Mouse (Mus musculus) heart, embryonic 15.5 days (tissue): ENCODE results near the gene Chd2. TPM values are rescaled to one million over a fixed set of nuclear protein-coding genes. Genes with fewer than 3 reads are reported as not detected.

Source experiments
- ATAC-seq: fragments of 200-750 bp; cut with Nextera tagmentation; replicated peaks from 2 replicates; pipeline ENCODE4 v1.8.0; 2017; ENCODE audit warnings: low read depth, moderate TSS enrichment; ENCODE audit not compliant: insufficient number of reproducible peaks, insufficient read depth, low FRiP score
- H3K27ac ChIP-seq: fragments of 300-500 bp; sonication (generic); 2 replicates; pipeline ENCODE4 v1.5.1; 2015; ENCODE audit warnings: mild to moderate bottlenecking, inconsistent platforms
- H3K27me3 ChIP-seq: fragments of 300-500 bp; sonication (generic); 2 replicates; pipeline ENCODE4 v1.6.1; 2015; ENCODE audit warnings: inconsistent platforms
- H3K36me3 ChIP-seq: fragments of 300-500 bp; sonication (generic); 2 replicates; pipeline ENCODE4 v1.6.1; 2015; ENCODE audit warnings: mild to moderate bottlenecking, inconsistent platforms
- H3K4me1 ChIP-seq: fragments of 300-500 bp; sonication (generic); replicated peaks from 2 replicates; pipeline ENCODE4 v1.6.1; 2015; ENCODE audit warnings: inconsistent platforms
- H3K4me2 ChIP-seq: fragments of 300-500 bp; sonication (generic); 2 replicates; pipeline ENCODE4 v1.6.1; 2015; ENCODE audit warnings: inconsistent platforms, mild to moderate bottlenecking, moderate library complexity
- H3K4me3 ChIP-seq: fragments of 300-500 bp; sonication (generic); 2 replicates; pipeline ENCODE4 v1.5.1; 2015; ENCODE audit warnings: mild to moderate bottlenecking, inconsistent platforms
- H3K9ac ChIP-seq: fragments of 300-500 bp; sonication (generic); 2 replicates; pipeline ENCODE4 v1.6.1; 2015; ENCODE audit warnings: mild to moderate bottlenecking, inconsistent platforms
- H3K9me3 ChIP-seq: fragments of 300-500 bp; sonication (generic); replicated peaks from 2 replicates; pipeline ENCODE4 v1.6.1; 2016; ENCODE audit warnings: inconsistent platforms
- WGBS: fragments of 180-500 bp; shearing (Covaris S2); methylation state at CpG from one replicate; pipeline ENCODE4 v1.1.7; 2015; ENCODE audit warnings: mixed read lengths; 5-methylcytosine and 5-hydroxymethylcytosine counted together
- polyA plus RNA-seq: library from polyadenylated mRNA; unstranded; fragments of >200 nt; fragmentation: Nextera tagmentation; extraction: Ambion mirVana; gene quantifications from 2 replicates; pipeline ENCODE4 v1.2.1, GENCODE M21; 2015

Chd2 gene
- polyA plus RNA-seq, 1 experiment from 2014 or later = 41.2 TPM

- ATAC-seq = no peak
- Histone ChIP-seq H3K4me1 (no peaks in the 10 kb centered on the region), H3K36me3 (peaks cover 89% of the 10 kb centered on the region), H3K4me2 (no peak overlapping the region), H3K27me3 (no peaks in the 10 kb centered on the region), H3K9me3 (no peaks in the 10 kb centered on the region), H3K9ac (no peak overlapping the region), H3K27ac (no peak overlapping the region), H3K4me3 (no peak overlapping the region)
- WGBS = 92% methylated on average over 3 of the region's 3 CpGs
Observed at GRCm38 (mm10) chr7:73467741-73468140, 73.9 kb downstream of the Chd2 start.

- Histone ChIP-seq H3K4me2 (no peak overlapping the region), H3K4me3 (no peak overlapping the region), H3K36me3 (peaks cover 91% of the 10 kb centered on the region), H3K9me3 (no peaks in the 10 kb centered on the region), H3K9ac (no peak overlapping the region), H3K4me1 (no peaks in the 10 kb centered on the region), H3K27me3 (no peaks in the 10 kb centered on the region), H3K27ac (no peak overlapping the region)
- 73% methylated on average over 2 of the region's 2 CpGs for WGBS
- no peak for ATAC-seq
Observed at GRCm38 (mm10) chr7:73463546-73463945, 78.1 kb downstream of the Chd2 start.

GRCm38 (mm10) chr7:73454113-73454512 lies 87.5 kb downstream of the Chd2 start:
- 89% methylated on average over 12 of the region's 12 CpGs for WGBS
- no peak for ATAC-seq
- no peak overlapping the region for H3K4me2 ChIP-seq
- H3K27ac ChIP-seq = no peak overlapping the region
- H3K36me3 ChIP-seq = peaks cover 91% of the 10 kb centered on the region
- H3K9ac ChIP-seq = no peak overlapping the region
- H3K4me3 ChIP-seq = no peak overlapping the region
- no peaks in the 10 kb centered on the region for H3K4me1 ChIP-seq
- no peaks in the 10 kb centered on the region for H3K27me3 ChIP-seq
- no peaks in the 10 kb centered on the region for H3K9me3 ChIP-seq

GRCm38 (mm10) chr7:73452187-73452808 lies 89.3 kb downstream of the Chd2 start:
- H3K9me3 ChIP-seq = no peaks in the 10 kb centered on the region
- H3K4me2 ChIP-seq = no peak overlapping the region
- peaks cover 95% of the 10 kb centered on the region for H3K36me3 ChIP-seq
- WGBS = 79% methylated on average over 3 of the region's 3 CpGs
- H3K4me1 ChIP-seq = no peaks in the 10 kb centered on the region
- H3K27me3 ChIP-seq = no peaks in the 10 kb centered on the region
- H3K9ac ChIP-seq = no peak overlapping the region
- no peak overlapping the region for H3K4me3 ChIP-seq
- no peak for ATAC-seq
- H3K27ac ChIP-seq = no peak overlapping the region

- H3K9ac ChIP-seq = no peak overlapping the region
- WGBS = 97% methylated on average over 4 of the region's 4 CpGs
- no peak for ATAC-seq
- H3K4me3 ChIP-seq = no peak overlapping the region
- no peaks in the 10 kb centered on the region for H3K27me3 ChIP-seq
- H3K4me1 ChIP-seq = no peaks in the 10 kb centered on the region
- H3K9me3 ChIP-seq = no peaks in the 10 kb centered on the region
- peaks cover 95% of the 10 kb centered on the region for H3K36me3 ChIP-seq
- no peak overlapping the region for H3K27ac ChIP-seq
- H3K4me2 ChIP-seq = no peak overlapping the region
Observed at GRCm38 (mm10) chr7:73451594-73451993, 90.0 kb downstream of the Chd2 start.

GRCm38 (mm10) chr7:73442246-73442645 lies 99.4 kb downstream of the Chd2 start:
- ATAC-seq = no peak
- no peak overlapping the region for H3K4me2 ChIP-seq
- H3K4me1 ChIP-seq = peaks cover 5% of the 10 kb centered on the region
- H3K9me3 ChIP-seq = no peaks in the 10 kb centered on the region
- no peak overlapping the region for H3K9ac ChIP-seq
- 90% methylated on average over 4 of the region's 4 CpGs for WGBS
- H3K27me3 ChIP-seq = no peaks in the 10 kb centered on the region
- peaks cover 94% of the 10 kb centered on the region for H3K36me3 ChIP-seq
- H3K4me3 ChIP-seq = no peak overlapping the region
- no peak overlapping the region for H3K27ac ChIP-seq

- peaks cover 5% of the 10 kb centered on the region for H3K4me1 ChIP-seq
- no peak overlapping the region for H3K4me2 ChIP-seq
- WGBS = 93% methylated on average over 3 of the region's 3 CpGs
Observed at GRCm38 (mm10) chr7:73441802-73442201, 99.8 kb downstream of the Chd2 start.

GRCm38 (mm10) chr7:73435685-73436084 lies 105.9 kb downstream of the Chd2 start:
- Histone ChIP-seq H3K27ac (no peak overlapping the region), H3K9me3 (no peaks in the 10 kb centered on the region), H3K4me2 (no peak overlapping the region), H3K27me3 (no peaks in the 10 kb centered on the region), H3K4me1 (peaks cover 16% of the 10 kb centered on the region), H3K36me3 (peaks cover 69% of the 10 kb centered on the region), H3K4me3 (no peak overlapping the region), H3K9ac (no peak overlapping the region)
- no peak for ATAC-seq
- 77% methylated on average over 12 of the region's 12 CpGs for WGBS

More at GRCm38 (mm10) chr7:73441802-73442201, 99.8 kb downstream of the Chd2 start:
- H3K27me3 ChIP-seq = no peaks in the 10 kb centered on the region
- H3K9ac ChIP-seq = no peak overlapping the region
- H3K27ac ChIP-seq = no peak overlapping the region
- no peaks in the 10 kb centered on the region for H3K9me3 ChIP-seq
- no peak overlapping the region for H3K4me3 ChIP-seq
- ATAC-seq = no peak
- H3K36me3 ChIP-seq = peaks cover 89% of the 10 kb centered on the region

- Histone ChIP-seq H3K9me3 (no peaks in the 10 kb centered on the region), H3K4me1 (peaks cover 16% of the 10 kb centered on the region), H3K4me2 (no peak overlapping the region), H3K9ac (no peak overlapping the region), H3K27ac (no peak overlapping the region), H3K27me3 (no peaks in the 10 kb centered on the region), H3K36me3 (peaks cover 68% of the 10 kb centered on the region), H3K4me3 (no peak overlapping the region)
- ATAC-seq = no peak
- 90% methylated on average over 2 of the region's 2 CpGs for WGBS
Observed at GRCm38 (mm10) chr7:73434336-73434677, 107.3 kb downstream of the Chd2 start.

GRCm38 (mm10) chr7:73433637-73434335 lies 107.8 kb downstream of the Chd2 start:
- no peaks in the 10 kb centered on the region for H3K9me3 ChIP-seq
- H3K4me1 ChIP-seq = peaks cover 16% of the 10 kb centered on the region
- H3K27ac ChIP-seq = 0 out of 2 replicates have a peak overlapping the region, but pooled peaks have one; percentile 3
- H3K9ac ChIP-seq = no peak overlapping the region
- no peaks in the 10 kb centered on the region for H3K27me3 ChIP-seq
- WGBS = 82% methylated on average over 6 of the region's 6 CpGs
- H3K36me3 ChIP-seq = peaks cover 68% of the 10 kb centered on the region
- H3K4me3 ChIP-seq = no peak overlapping the region
- H3K4me2 ChIP-seq = no peak overlapping the region
- no peak for ATAC-seq

- 63% methylated on average over 3 of the region's 3 CpGs for WGBS
- Histone ChIP-seq H3K9me3 (no peaks in the 10 kb centered on the region), H3K4me3 (no peak overlapping the region), H3K36me3 (peaks cover 48% of the 10 kb centered on the region), H3K4me1 (peaks cover 13% of the 10 kb centered on the region), H3K9ac (no peak overlapping the region), H3K27me3 (no peaks in the 10 kb centered on the region), H3K27ac (no peak overlapping the region), H3K4me2 (no peak overlapping the region)
- ATAC-seq = no peak
Observed at GRCm38 (mm10) chr7:73428525-73428924, 113.1 kb downstream of the Chd2 start.

- no peak overlapping the region for H3K9ac ChIP-seq
- no peak overlapping the region for H3K27ac ChIP-seq
- no peak for ATAC-seq
- peaks cover 46% of the 10 kb centered on the region for H3K36me3 ChIP-seq
- H3K4me2 ChIP-seq = no peak overlapping the region
- 90% methylated on average over 6 of the region's 6 CpGs for WGBS
- H3K27me3 ChIP-seq = no peaks in the 10 kb centered on the region
- no peak overlapping the region for H3K4me3 ChIP-seq
- peaks cover 14% of the 10 kb centered on the region for H3K4me1 ChIP-seq
- no peaks in the 10 kb centered on the region for H3K9me3 ChIP-seq
Observed at GRCm38 (mm10) chr7:73427794-73428193, 113.8 kb downstream of the Chd2 start.
